Mouse (Mus musculus) forebrain, embryonic 14.5 days (tissue): ENCODE measurements around the gene Kcnd3. TPM values are rescaled to one million over a fixed set of nuclear protein-coding genes. Genes with fewer than 3 reads are reported as not detected.

Experiments used
- ATAC-seq: fragments of 200-750 bp; cut with Nextera tagmentation; 2 replicates; pipeline ENCODE4 v1.8.0; 2017; ENCODE audit warnings: mild to moderate bottlenecking, moderate library complexity
- DNase-seq: peaks from one replicate; pipeline ENCODE4 v3.0.0-alpha.2; 2015; ENCODE audit warnings: low spot score
- H3K27ac ChIP-seq: fragments of 300-500 bp; sonication (generic); 2 replicates; pipeline ENCODE4 v1.5.1; 2014; ENCODE audit warnings: low read depth, mild to moderate bottlenecking, control low read depth, low read length, moderate library complexity
- H3K27me3 ChIP-seq: fragments of 300-500 bp; sonication (generic); replicated peaks from 2 replicates; pipeline ENCODE4 v1.6.1; 2014; ENCODE audit warnings: low read length, control low read depth, mixed read lengths; ENCODE audit not compliant: control insufficient read depth, insufficient read depth
- H3K36me3 ChIP-seq: fragments of 300-500 bp; sonication (generic); 2 replicates; pipeline ENCODE4 v1.6.1; 2014; ENCODE audit warnings: low read length, control low read depth; ENCODE audit not compliant: control insufficient read depth, insufficient read depth
- H3K4me1 ChIP-seq: fragments of 300-500 bp; sonication (generic); 2 replicates; pipeline ENCODE4 v1.6.1; 2014; ENCODE audit warnings: antibody characterized with exemption, low read length, control low read depth; ENCODE audit not compliant: control insufficient read depth, insufficient read depth
- H3K4me2 ChIP-seq: fragments of 300-500 bp; sonication (generic); 2 replicates; pipeline ENCODE4 v1.6.1; 2014; ENCODE audit warnings: mild to moderate bottlenecking, control low read depth, low read length
- H3K4me3 ChIP-seq: fragments of 300-500 bp; sonication (generic); 2 replicates; pipeline ENCODE4 v1.5.1; 2014; ENCODE audit warnings: low read depth, low read length, control low read depth
- H3K9ac ChIP-seq: fragments of 300-500 bp; sonication (generic); 2 replicates; pipeline ENCODE4 v1.6.1; 2014; ENCODE audit warnings: mild to moderate bottlenecking, low read length, control low read depth, moderate library complexity
- H3K9me3 ChIP-seq: fragments of 300-500 bp; sonication (generic); replicated peaks from 2 replicates; pipeline ENCODE4 v1.6.1; 2016; ENCODE audit warnings: low read length, control low read depth, mixed read lengths; ENCODE audit not compliant: control insufficient read depth
- WGBS: fragments of 180-500 bp; shearing (Covaris S2); extraction: QIAGEN DNeasy Blood & Tissue Kit; methylation state at CpG from one replicate; pipeline ENCODE4 v1.1.7; 2014; 5-methylcytosine and 5-hydroxymethylcytosine counted together
- polyA plus RNA-seq: library from polyadenylated mRNA; unstranded; fragments of >200 nt; fragmentation: Nextera tagmentation; extraction: Ambion mirVana; gene quantifications from 2 replicates; pipeline ENCODE4 v1.2.1, GENCODE M21; 2014

Gene Kcnd3
- polyA plus RNA-seq: 6.3 and 7.7 TPM in 2 replicates

DNA sequence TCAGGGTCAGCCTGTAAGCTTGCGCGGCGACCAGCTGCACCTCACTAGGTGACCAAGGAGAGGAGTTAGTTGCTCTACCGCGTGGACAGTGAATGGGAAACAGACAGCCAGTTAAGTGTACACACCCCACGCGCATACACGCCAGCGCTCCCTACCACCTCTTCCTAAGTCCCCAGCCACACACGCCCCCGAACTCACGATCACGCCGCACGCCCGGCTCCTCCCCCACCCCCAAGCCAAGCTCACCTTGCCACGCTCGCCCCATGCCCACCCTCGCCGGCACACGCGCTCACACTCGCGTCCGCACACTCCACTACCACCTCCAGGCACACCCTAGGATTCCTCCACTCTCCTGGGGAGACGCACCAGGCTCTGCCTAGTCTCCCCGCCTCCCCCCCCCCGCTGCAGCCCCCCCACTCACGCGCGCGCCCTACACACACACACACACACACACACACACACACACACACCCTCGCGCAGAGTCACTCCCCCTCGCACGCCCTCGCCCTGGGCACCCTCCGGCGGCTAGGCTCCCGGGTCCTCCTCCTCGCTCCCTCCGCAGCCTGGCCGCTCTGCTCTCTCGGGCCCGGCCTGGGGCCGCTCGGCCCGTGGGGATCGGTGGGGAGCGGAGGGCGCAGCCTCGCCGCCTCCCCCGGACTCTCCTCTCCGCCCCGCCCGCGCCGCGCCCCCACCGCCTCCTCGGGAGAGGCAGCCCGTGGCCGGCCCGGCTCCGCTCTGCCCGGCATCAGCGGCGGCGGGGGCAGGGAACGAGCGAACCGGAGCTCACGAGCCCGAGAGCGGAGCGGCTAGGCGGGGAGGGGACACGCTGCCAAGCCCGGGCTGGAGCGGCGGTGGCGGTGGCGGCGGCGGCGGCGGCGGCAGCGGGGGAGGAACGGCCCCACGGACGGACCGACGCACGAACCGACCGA is at the start of gene Kcnd3:
Gene Kcnd3, plus strand, starts transcription at position 704 of the 929 bp plus-strand sequence.
- Histone ChIP-seq H3K9me3 (no peaks in the 10 kb centered on the region), H3K9ac (peak within 1 kb of the TSS; percentile 92), H3K27ac (peak within 1 kb of the TSS; percentile 66), H3K4me2 (peak within 1 kb of the TSS; percentile 99), H3K4me3 (peak within 1 kb of the TSS; percentile 74), H3K4me1 (peaks cover 12% of the 10 kb centered on the region), H3K27me3 (peaks cover 8% of the 10 kb centered on the region; the same call in 1 of the 2 replicates), H3K36me3 (no peaks in the 10 kb centered on the region)
- ATAC-seq (peak; percentile 79), DNase-seq (peak; percentile 59)
- 1% methylated on average over 66 of the region's 98 CpGs for WGBS

DNA sequence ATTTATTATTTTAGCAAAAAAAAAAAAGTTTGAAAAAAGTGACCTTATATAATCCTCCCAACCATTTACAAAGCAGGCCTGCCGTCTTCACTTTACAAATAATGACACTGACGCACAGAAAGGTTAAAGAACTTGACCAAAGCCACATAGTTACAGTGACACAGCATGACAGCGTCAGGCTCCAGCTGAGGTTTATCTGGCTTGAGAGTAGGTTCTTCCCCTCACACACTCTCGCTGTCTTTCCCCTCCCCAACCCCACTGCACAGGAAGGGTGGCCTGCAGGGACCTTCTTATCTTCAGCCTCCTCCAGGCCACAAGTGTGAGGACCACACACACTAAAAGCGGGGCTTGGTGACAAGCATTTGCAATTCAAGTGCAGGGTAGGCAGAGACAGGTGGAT is 49.5 kb upstream of the Kcnd3 start:
- H3K36me3 ChIP-seq: no peaks in the 10 kb centered on the region
- peaks cover 13% of the 10 kb centered on the region; the same call in 1 of the 2 replicates for H3K4me1 ChIP-seq
- H3K9ac ChIP-seq: no peak overlapping the region
- no peaks in the 10 kb centered on the region for H3K9me3 ChIP-seq
- no peaks in the 10 kb centered on the region for H3K27me3 ChIP-seq
- no peak overlapping the region for H3K4me3 ChIP-seq
- H3K27ac ChIP-seq: no peak overlapping the region
- DNase-seq (no peak), ATAC-seq (no peak)
- H3K4me2 ChIP-seq: no peak overlapping the region
- 83% methylated on average over 5 of the region's 5 CpGs for WGBS

DNA sequence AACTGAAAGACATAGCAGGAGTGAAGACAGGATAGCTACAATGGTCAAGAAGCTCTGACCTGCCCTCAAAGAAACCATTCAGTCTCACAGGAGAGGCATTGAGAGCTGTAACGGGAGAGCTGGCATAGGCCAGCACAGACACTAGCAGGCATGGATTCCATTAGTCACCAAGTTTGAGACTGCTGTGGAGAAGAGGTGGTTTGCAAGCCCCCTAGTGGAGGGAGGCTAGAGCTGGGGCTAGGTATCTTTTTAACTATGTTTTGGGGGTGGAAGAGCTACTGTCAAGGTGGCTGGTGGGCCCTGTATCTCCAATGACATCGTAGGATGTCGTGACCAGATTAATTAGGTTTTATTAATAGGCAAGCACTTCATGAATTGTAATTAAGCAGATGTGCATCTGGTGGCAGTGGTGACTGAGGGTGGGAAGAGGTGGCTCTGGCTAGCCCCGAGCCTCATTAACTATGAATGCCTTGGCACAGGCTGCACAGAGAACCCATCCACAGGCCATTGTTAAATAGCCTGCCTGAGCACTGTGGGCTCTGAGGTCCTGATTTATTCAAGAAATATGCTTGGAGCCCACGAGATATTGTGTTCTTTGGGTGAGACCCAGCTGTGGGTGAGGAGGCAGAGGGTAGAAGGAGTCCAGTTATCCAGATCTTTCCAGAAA is 48.6 kb upstream of the Kcnd3 start:
- peak; percentile 82 for ATAC-seq
- 8% methylated on average over 5 of the region's 5 CpGs for WGBS
- no peak overlapping the region for H3K4me2 ChIP-seq
- no peak overlapping the region for H3K9ac ChIP-seq
- peak; percentile 70 for DNase-seq
- H3K36me3 ChIP-seq: no peaks in the 10 kb centered on the region
- no peaks in the 10 kb centered on the region for H3K9me3 ChIP-seq
- H3K27ac ChIP-seq: peak overlapping the region; percentile 44; the same call in 1 of the 2 replicates
- H3K4me3 ChIP-seq: no peak overlapping the region
- H3K4me1 ChIP-seq: peaks cover 22% of the 10 kb centered on the region
- no peaks in the 10 kb centered on the region for H3K27me3 ChIP-seq

DNA sequence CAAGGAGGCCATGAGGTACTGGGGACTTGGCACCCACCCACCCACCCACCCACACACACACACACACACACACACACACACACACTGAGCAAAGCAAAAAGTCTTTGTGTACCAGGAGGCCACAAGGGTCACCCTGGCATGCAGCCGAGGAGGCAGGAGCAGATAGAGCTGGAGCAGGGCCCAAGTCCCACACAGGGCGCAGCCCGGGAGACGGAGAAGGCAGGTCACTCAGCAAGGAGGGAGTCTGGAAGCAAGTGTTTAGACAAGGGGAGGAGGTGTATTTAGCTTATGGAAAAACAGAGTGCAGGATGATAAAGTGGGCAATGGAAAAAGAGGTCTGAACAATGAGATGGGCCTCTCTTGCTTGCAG is 48.1 kb upstream of the Kcnd3 start:
- DNase-seq (peak; percentile 63), ATAC-seq (peak; percentile 25; the same call in 1 of the 2 replicates)
- peak overlapping the region; percentile 44; the same call in 1 of the 2 replicates for H3K27ac ChIP-seq
- H3K4me2 ChIP-seq: no peak overlapping the region
- no peaks in the 10 kb centered on the region for H3K9me3 ChIP-seq
- WGBS: 11% methylated on average over 4 of the region's 4 CpGs
- peaks cover 26% of the 10 kb centered on the region for H3K4me1 ChIP-seq
- no peak overlapping the region for H3K4me3 ChIP-seq
- H3K9ac ChIP-seq: no peak overlapping the region
- H3K27me3 ChIP-seq: no peaks in the 10 kb centered on the region
- H3K36me3 ChIP-seq: no peaks in the 10 kb centered on the region

DNA sequence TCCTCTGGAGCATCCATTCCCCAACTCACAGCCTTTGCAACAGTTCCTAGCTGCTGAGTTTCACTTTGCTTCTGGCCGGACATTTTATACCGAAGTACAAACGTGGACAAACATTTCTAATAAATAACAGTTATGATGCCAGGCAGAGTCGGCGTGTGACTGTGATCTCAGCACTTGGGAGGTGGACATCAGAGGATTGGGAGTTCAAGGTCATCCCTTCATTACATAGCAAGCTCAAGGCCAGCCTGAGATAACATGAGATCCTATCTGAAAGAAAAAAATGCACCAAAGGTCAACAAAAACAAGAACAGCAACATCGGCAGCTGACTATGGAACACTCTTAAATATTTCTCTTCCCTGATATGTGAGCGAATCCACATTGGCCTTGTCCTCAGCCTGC is 46.6 kb upstream of the Kcnd3 start:
- 85% methylated on average over 7 of the region's 7 CpGs for WGBS
- H3K9ac ChIP-seq: no peak overlapping the region
- H3K4me2 ChIP-seq: no peak overlapping the region
- H3K4me3 ChIP-seq: no peak overlapping the region
- DNase-seq (no peak), ATAC-seq (no peak)
- H3K9me3 ChIP-seq: no peaks in the 10 kb centered on the region
- H3K27me3 ChIP-seq: no peaks in the 10 kb centered on the region
- peaks cover 26% of the 10 kb centered on the region for H3K4me1 ChIP-seq
- no peaks in the 10 kb centered on the region for H3K36me3 ChIP-seq
- no peak overlapping the region for H3K27ac ChIP-seq

DNA sequence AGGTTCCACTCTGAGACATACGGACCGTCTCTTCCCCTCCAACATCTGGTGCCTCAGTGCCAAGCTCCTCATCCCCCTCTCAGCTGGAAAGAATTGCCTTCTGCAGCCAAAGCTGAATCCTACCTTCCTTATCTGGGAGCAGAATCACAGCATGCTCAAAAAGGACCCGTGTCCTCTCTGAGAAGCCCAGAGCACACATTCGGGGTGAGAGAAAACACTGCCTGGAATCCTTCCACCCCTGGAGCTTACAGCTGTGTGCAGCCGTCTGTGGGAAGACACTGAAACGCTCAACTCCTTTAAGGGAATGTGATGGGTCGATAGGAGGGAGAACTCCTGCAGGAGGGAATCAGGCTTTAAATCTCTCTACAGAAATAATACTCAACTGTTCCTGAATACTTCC is 46.1 kb upstream of the Kcnd3 start:
- H3K4me1 ChIP-seq: peaks cover 26% of the 10 kb centered on the region
- no peak overlapping the region for H3K4me2 ChIP-seq
- no peaks in the 10 kb centered on the region for H3K9me3 ChIP-seq
- WGBS: 45% methylated on average over 7 of the region's 7 CpGs
- H3K27ac ChIP-seq: no peak overlapping the region
- no peak for ATAC-seq
- no peak overlapping the region for H3K4me3 ChIP-seq
- no peak for DNase-seq
- H3K27me3 ChIP-seq: no peaks in the 10 kb centered on the region
- H3K9ac ChIP-seq: no peak overlapping the region
- H3K36me3 ChIP-seq: no peaks in the 10 kb centered on the region

DNA sequence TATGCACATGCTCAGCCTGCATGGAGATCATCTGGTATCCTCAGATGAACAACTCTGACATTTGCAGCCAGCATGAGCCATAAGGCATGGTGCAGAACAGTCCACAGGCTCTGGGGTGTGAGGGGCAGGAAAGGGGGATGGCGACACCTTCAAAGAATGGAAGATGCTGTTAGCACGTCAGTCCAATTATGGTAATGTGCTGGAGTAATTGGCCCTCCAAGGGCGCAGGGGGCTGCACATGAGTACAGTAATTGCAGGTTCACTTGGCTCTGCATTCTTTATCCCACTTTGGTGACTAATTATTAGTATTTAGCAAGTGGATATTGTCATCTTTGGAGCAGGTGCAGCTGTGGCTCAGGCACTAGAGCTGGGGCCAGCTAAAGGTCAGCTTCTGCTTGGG is 43.9 kb upstream of the Kcnd3 start:
- DNase-seq: peak; percentile 88
- Histone ChIP-seq H3K27me3 (no peaks in the 10 kb centered on the region), H3K4me1 (peaks cover 26% of the 10 kb centered on the region), H3K27ac (0 out of 2 replicates have a peak overlapping the region, but pooled peaks have one; percentile 4), H3K9me3 (no peaks in the 10 kb centered on the region), H3K4me2 (no peak overlapping the region), H3K9ac (no peak overlapping the region), H3K4me3 (no peak overlapping the region), H3K36me3 (no peaks in the 10 kb centered on the region)
- WGBS: 3% methylated on average over 3 of the region's 3 CpGs
- peak; percentile 87 for ATAC-seq

DNA sequence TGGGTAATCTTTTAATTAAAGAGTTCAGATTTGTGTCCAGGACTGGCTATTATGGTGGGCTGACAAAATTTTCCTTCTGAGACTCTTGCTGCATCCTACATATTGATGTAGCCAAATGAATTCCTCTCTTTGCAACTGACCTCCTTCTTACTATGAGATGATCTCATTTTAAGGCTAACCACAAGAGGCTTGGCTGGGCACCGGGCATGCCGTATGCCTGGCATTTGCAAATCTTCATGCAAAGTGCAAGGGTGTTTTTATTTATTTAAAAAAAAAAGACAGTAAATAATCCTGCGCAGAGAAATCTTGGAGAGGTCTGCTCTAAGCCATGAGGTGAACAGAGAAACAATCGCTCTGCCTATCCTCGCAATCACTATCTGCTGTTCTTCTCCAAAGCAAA is 41.3 kb upstream of the Kcnd3 start:
- WGBS: 94% methylated on average over 5 of the region's 5 CpGs
- ATAC-seq: no peak
- H3K9ac ChIP-seq: no peak overlapping the region

More for the DNA sequence above, 41.3 kb upstream of the Kcnd3 start:
- Histone ChIP-seq H3K36me3 (no peaks in the 10 kb centered on the region), H3K4me2 (no peak overlapping the region), H3K27ac (no peak overlapping the region), H3K4me3 (no peak overlapping the region), H3K4me1 (peaks cover 16% of the 10 kb centered on the region), H3K9me3 (no peaks in the 10 kb centered on the region), H3K27me3 (no peaks in the 10 kb centered on the region)
- no peak for DNase-seq
